Mouse (Mus musculus) embryonic facial prominence, embryonic 12.5 days (tissue): ENCODE results near the gene Nin. TPM values are rescaled to one million over a fixed set of nuclear protein-coding genes. Genes with fewer than 3 reads are reported as not detected.

Source experiments
- ATAC-seq: fragments of 200-750 bp; cut with Nextera tagmentation; 2 replicates; pipeline ENCODE4 v1.8.0; 2017; ENCODE audit not compliant: insufficient number of reproducible peaks, insufficient read depth, low FRiP score, low TSS enrichment
- H3K27ac ChIP-seq: fragments of 300-500 bp; sonication (generic); 2 replicates; pipeline ENCODE4 v1.5.1; 2016; ENCODE audit warnings: mild to moderate bottlenecking
- H3K27me3 ChIP-seq: fragments of 300-500 bp; sonication (generic); 2 replicates; pipeline ENCODE4 v1.6.1; 2016; ENCODE audit warnings: mild to moderate bottlenecking, moderate library complexity
- H3K36me3 ChIP-seq: fragments of 300-500 bp; sonication (generic); 2 replicates; pipeline ENCODE4 v1.6.1; 2016; ENCODE audit warnings: mild to moderate bottlenecking
- H3K4me1 ChIP-seq: fragments of 300-500 bp; sonication (generic); 2 replicates; pipeline ENCODE4 v1.6.1; 2016
- H3K4me2 ChIP-seq: fragments of 300-500 bp; sonication (generic); replicated peaks from 2 replicates; pipeline ENCODE4 v1.6.1; 2016; ENCODE audit warnings: mild to moderate bottlenecking, moderate library complexity
- H3K4me3 ChIP-seq: fragments of 300-500 bp; sonication (generic); 2 replicates; pipeline ENCODE4 v1.5.1; 2016; ENCODE audit warnings: mild to moderate bottlenecking
- H3K9ac ChIP-seq: fragments of 300-500 bp; sonication (generic); 2 replicates; pipeline ENCODE4 v1.6.1; 2016; ENCODE audit warnings: mild to moderate bottlenecking, moderate library complexity
- H3K9me3 ChIP-seq: fragments of 300-500 bp; sonication (generic); 2 replicates; pipeline ENCODE4 v1.6.1; 2016; ENCODE audit warnings: mild to moderate bottlenecking, moderate library complexity
- WGBS: fragments of 180-500 bp; shearing (Covaris S2); methylation state at CpG from one replicate; pipeline ENCODE4 v1.1.7; 2016; 5-methylcytosine and 5-hydroxymethylcytosine counted together
- polyA plus RNA-seq: library from polyadenylated mRNA; unstranded; fragments of >200 nt; fragmentation: Nextera tagmentation; extraction: Ambion mirVana; gene quantifications from 2 replicates; pipeline ENCODE4 v1.2.1, GENCODE M21; 2016

The Nin gene
- polyA plus RNA-seq, 1 experiment from 2014 or later = 11.5 TPM

DNA sequence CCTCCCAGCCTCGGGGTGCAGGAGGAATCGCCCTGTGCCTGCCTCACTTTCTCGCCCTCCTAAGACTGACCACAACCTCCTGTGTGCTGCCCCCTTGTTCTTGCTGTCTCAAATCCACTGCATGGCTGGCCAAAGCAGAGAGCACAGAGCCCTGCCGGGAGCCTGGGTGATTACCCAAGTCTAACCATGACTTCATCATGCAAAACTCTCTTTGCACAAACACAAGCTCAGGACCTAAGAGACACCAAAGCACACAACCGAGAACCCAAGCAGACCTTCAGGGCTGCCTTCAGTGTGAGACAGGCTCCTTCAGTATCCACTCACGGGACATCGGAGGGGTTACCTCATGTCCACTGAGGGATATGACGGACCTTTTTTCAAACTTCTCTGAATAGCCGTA lies 31.0 kb downstream of the Nin start:
- no peaks in the 10 kb centered on the region for H3K4me1 ChIP-seq
- no peak overlapping the region for H3K9ac ChIP-seq
- no peak overlapping the region for H3K4me3 ChIP-seq
- H3K36me3 ChIP-seq = 0 out of 2 replicates have a peak, but pooled peaks cover 5% of the 10 kb centered on the region
- no peaks in the 10 kb centered on the region for H3K9me3 ChIP-seq
- no peak overlapping the region for H3K27ac ChIP-seq
- 84% methylated on average over 9 of the region's 9 CpGs for whole genome bisulfite sequencing
- no peak for ATAC-seq
- H3K27me3 ChIP-seq = no peaks in the 10 kb centered on the region
- no peak overlapping the region for H3K4me2 ChIP-seq

DNA sequence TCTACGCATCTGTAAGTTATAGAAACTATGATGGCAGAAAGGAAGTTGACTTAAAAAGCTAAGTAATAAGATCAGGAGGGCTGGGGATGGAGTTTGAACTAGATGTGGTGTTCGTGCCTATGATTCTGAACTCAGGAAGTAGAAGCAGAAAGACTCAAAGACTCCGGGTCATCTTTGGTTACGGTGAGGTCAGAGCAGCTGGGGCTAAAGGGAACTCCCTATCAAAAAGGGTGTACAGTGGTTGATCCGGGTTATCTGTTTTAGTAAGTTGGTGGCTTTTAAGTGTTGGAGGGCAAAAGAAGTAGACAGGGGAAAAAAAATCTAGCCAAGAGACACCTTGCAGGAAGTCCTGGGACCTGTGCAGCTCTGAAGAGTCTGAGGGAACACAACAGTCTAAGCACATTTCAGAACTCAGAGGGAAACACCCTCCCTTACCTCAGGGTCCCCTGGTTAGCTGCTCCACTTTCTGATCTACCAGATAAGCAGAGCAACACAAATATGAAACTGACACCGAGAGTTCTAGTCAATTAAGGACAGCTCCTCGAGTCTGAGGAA lies 35.0 kb downstream of the Nin start:
- Histone ChIP-seq H3K4me1 (no peaks in the 10 kb centered on the region), H3K36me3 (0 out of 2 replicates have a peak, but pooled peaks cover 5% of the 10 kb centered on the region), H3K9me3 (no peaks in the 10 kb centered on the region), H3K4me3 (no peak overlapping the region), H3K27ac (no peak overlapping the region), H3K9ac (no peak overlapping the region), H3K27me3 (no peaks in the 10 kb centered on the region), H3K4me2 (no peak overlapping the region)
- no peak for ATAC-seq
- WGBS = 73% methylated on average over 7 of the region's 7 CpGs

DNA sequence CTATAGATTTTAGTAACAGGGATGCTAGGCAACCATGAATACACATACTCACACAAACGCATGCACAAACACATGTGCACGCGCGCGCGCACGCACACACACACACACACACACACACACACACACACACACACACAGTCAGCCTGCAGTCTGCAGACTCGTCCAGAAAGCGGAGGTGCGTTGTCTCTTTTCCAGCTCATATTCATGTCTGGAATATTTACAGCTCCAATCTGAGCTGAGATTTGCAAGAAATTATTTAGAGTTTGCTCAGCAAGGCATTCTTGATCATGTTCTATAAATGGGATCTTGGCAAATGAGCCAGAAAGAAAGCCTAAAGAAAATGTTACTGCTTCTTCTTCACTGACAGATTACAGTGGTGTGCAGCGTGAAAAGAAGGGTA lies 37.0 kb downstream of the Nin start:
- 93% methylated on average over 11 of the region's 11 CpGs for WGBS
- Histone ChIP-seq H3K4me3 (no peak overlapping the region), H3K27me3 (no peaks in the 10 kb centered on the region), H3K9me3 (no peaks in the 10 kb centered on the region), H3K9ac (no peak overlapping the region), H3K4me1 (no peaks in the 10 kb centered on the region), H3K36me3 (0 out of 2 replicates have a peak, but pooled peaks cover 5% of the 10 kb centered on the region), H3K4me2 (no peak overlapping the region), H3K27ac (no peak overlapping the region)
- no peak for ATAC-seq

DNA sequence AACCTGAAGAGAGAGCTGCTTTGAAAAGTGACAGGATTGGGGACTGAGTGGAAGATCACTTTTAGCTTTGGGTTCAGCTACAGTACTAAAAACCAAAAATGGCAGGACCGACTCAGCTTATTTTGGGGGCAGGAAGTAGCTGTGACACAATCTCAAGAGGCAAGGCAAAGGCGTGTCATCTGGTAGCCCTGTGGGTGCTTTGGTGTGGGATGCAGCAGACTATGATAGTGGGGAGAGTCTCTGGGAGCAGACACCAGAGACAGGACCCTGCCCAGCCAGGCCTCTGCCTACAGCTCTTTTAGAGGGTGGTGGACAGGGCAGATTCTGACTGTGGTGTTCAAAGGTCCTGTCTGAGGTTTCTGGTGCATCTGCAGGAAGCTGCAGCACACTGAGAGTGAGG lies 38.5 kb downstream of the Nin start:
- Histone ChIP-seq H3K27me3 (no peaks in the 10 kb centered on the region), H3K4me3 (no peak overlapping the region), H3K4me2 (no peak overlapping the region), H3K4me1 (peaks cover 11% of the 10 kb centered on the region), H3K36me3 (0 out of 2 replicates have a peak, but pooled peaks cover 5% of the 10 kb centered on the region), H3K27ac (no peak overlapping the region), H3K9ac (no peak overlapping the region), H3K9me3 (no peaks in the 10 kb centered on the region)
- ATAC-seq = no peak
- 82% methylated on average over 2 of the region's 2 CpGs for WGBS

DNA sequence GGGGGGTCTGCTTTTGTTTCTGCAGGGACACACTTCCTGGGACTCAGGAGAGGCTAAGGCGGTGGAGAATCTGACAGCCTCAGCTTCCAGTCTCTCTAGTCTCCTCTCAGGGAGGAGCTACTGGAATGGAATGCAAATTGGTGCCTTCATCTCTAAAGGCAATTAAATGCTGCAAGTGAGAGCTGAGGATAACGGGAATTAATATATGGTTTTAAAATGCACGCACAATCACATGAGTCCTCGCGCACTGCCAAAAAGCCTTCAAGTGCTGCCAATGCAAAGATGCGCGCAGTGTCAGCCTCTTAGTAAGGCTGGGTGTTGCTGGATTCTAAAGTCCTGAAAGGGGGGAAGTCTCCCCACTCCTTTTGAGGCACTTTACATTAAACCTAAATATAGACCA lies 42.6 kb downstream of the Nin start:
- 66% methylated on average over 7 of the region's 7 CpGs for WGBS
- Histone ChIP-seq H3K27ac (no peak overlapping the region), H3K36me3 (no peaks in the 10 kb centered on the region), H3K27me3 (no peaks in the 10 kb centered on the region), H3K9ac (no peak overlapping the region), H3K4me3 (no peak overlapping the region), H3K9me3 (no peaks in the 10 kb centered on the region), H3K4me1 (peaks cover 22% of the 10 kb centered on the region), H3K4me2 (no peak overlapping the region)
- no peak for ATAC-seq

DNA sequence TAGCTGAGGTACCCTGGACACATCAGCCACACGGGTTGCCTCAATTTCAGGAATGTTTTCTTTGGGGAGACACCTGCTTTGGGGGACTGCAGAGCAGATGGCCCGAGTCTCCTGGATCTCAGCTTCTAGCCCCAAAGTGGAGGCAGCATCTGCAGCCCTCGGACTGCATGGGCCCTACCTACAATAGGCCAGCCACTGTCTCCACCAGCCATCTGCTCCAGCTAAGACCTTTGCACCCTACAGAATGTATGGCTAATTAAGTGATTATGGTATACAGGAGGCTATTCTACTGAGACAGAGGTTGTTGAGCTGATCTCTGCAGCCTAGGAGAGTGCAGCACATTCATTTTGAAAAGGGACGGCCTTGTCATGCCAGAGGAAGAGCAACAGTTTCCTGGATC lies 43.2 kb downstream of the Nin start:
- 23% methylated on average over 4 of the region's 4 CpGs for WGBS
- no peak overlapping the region for H3K4me2 ChIP-seq
- H3K4me1 ChIP-seq = peaks cover 22% of the 10 kb centered on the region
- H3K9ac ChIP-seq = no peak overlapping the region
- ATAC-seq = no peak
- H3K27ac ChIP-seq = no peak overlapping the region
- H3K27me3 ChIP-seq = no peaks in the 10 kb centered on the region
- H3K4me3 ChIP-seq = no peak overlapping the region
- no peaks in the 10 kb centered on the region for H3K36me3 ChIP-seq
- no peaks in the 10 kb centered on the region for H3K9me3 ChIP-seq

DNA sequence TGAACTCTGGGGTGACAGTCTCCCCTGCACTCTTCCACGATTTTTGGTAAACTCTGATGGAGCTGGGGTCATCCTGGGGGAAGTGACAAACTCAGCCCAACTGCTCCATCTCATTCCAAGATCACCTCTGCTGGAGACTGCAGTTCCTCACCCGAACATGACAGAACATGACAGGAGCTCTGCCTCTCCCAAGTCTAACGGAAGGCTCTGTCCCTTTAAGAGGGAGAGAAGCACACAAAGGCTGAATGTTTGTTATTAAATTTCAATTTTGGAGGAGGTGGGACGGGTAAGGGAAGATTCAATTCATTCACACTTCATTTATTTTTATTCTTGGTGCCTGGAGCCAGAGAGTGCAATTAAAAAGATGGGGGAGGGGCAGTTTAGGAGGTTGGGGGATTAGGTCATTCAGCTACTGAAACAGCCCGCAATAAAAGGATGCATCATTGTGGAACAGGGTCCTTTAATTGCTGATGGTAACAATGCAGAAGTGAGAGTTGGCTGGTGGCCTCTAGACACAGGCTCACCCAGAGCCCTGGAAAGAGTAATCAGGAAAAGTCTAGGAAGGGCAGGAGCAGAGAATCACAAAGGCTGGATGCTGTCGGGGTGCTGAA lies 44.8 kb downstream of the Nin start:
- H3K27ac ChIP-seq = no peak overlapping the region
- no peak overlapping the region for H3K9ac ChIP-seq
- no peaks in the 10 kb centered on the region for H3K27me3 ChIP-seq
- no peak for ATAC-seq
- H3K36me3 ChIP-seq = no peaks in the 10 kb centered on the region
- no peaks in the 10 kb centered on the region for H3K9me3 ChIP-seq
- H3K4me1 ChIP-seq = peaks cover 22% of the 10 kb centered on the region
- no peak overlapping the region for H3K4me2 ChIP-seq
- 24% methylated on average over 6 of the region's 6 CpGs for WGBS
- no peak overlapping the region for H3K4me3 ChIP-seq

DNA sequence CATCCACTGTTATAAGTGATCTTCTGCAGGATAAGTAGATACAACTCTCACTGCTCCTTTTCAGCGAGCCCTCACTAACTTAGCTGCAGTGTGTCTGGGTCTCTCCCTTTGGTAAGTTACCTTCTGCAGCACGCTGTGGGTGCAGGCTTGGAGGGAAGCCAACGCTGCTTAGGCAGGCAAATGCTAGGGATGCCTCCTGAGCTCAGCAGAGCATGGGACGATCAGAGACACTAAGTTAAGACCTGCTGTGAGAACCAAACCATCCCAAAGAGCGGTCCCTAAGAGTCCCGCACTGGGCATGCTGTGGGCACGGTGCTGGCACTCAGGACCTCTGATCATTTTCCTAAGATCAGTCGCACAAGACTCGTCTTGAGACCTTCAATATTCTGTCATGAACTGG lies 45.7 kb downstream of the Nin start:
- WGBS = 78% methylated on average over 9 of the region's 9 CpGs
- Histone ChIP-seq H3K4me1 (peaks cover 22% of the 10 kb centered on the region), H3K4me2 (no peak overlapping the region), H3K27ac (no peak overlapping the region), H3K9ac (no peak overlapping the region), H3K4me3 (no peak overlapping the region), H3K27me3 (no peaks in the 10 kb centered on the region), H3K9me3 (no peaks in the 10 kb centered on the region), H3K36me3 (no peaks in the 10 kb centered on the region)
- no peak for ATAC-seq

DNA sequence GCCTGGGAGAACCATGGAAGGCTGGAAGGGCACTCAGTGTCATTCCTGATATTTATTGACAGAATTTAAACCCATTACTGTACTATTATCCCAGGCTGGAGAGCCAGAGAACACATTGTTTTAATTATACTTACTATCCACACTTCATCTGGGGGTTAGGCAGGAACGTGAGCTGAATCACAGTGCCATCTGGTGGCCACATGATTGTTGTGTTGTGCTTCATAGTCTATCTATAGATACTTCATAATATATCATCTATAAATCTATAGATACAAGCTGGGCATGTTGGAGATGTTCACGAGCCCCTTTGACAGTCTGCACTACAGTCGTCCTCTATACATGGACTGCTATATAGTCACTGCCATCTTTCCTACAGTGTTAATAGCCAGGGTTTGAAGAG lies 51.4 kb downstream of the Nin start:
- Histone ChIP-seq H3K4me1 (peaks cover 27% of the 10 kb centered on the region), H3K36me3 (peaks cover 9% of the 10 kb centered on the region; the same call in 1 of the 2 replicates), H3K9me3 (no peaks in the 10 kb centered on the region), H3K4me2 (no peak overlapping the region), H3K9ac (no peak overlapping the region), H3K27me3 (no peaks in the 10 kb centered on the region), H3K27ac (no peak overlapping the region), H3K4me3 (no peak overlapping the region)
- no peak for ATAC-seq
- WGBS = 25% methylated on average over 3 of the region's 3 CpGs

DNA sequence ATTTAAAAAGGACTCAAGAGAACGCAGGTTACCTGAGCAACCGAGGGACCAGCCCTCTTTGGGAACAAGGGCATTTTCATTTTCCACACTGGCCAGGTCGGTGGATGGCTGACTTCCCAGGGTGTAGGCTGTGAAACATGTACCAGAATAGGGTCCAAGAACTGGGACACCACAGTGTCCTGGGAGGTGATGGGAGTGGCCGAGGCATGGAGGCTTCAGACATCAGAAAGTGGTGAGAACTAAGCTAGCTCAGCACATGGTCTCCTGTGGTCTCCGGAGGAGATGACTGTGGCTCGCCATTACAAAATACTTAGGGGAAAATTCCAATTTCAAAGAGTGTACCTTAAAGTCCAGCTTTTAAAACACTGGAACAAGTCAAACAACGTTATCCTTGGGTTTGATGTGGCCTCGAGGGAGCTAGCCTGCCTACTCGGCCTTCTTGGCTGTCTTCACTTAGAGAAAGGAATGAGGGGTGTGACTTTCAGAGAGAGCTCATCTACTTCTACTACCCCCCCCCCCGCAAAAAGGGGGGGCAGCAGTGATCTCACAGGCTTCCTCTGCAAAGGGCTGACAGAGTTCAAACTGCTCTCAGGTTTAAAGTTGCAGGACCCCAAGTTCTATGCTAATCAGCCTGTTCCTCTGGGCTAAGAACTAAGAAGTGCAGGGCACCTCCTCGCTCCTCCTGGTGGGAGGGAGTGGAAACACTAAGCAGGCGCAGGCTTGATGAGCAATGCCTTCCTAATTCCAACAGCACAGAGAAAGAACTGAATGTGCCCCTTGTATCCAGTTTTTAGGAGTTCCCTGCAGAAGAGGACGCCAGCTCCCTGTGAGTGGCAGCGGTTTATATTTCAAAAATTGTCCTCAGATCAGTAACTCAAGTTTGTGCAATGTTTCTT lies 54.3 kb downstream of the Nin start:
- Histone ChIP-seq H3K27me3 (no peaks in the 10 kb centered on the region), H3K36me3 (peaks cover 31% of the 10 kb centered on the region), H3K4me3 (no peak overlapping the region), H3K4me2 (no peak overlapping the region), H3K9me3 (no peaks in the 10 kb centered on the region), H3K9ac (no peak overlapping the region), H3K4me1 (peaks cover 27% of the 10 kb centered on the region), H3K27ac (no peak overlapping the region)
- no peak for ATAC-seq
- WGBS = 47% methylated on average over 14 of the region's 14 CpGs

DNA sequence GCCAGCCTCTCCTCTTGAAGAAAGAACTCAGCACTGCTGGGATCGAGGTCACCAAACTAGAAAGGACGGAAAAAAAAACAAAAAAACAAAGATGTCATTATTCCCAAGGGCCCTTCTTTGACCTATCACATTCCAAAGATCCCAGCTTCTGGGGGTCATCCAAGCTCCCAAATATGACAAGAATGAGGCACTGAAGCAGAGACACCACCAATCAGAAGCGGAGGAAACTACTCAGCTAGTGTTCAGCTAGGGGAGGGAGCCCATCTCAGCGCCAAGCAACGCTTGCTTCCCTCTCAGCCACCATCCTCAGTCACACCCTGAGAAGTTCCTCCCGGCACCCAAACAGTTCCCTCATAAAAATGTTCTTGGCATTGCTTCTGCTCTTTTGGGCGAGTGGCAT lies 62.8 kb downstream of the Nin start:
- Histone ChIP-seq H3K4me2 (no peak overlapping the region), H3K36me3 (peaks cover 54% of the 10 kb centered on the region), H3K9me3 (no peaks in the 10 kb centered on the region), H3K27ac (no peak overlapping the region), H3K4me3 (no peak overlapping the region), H3K4me1 (no peaks in the 10 kb centered on the region), H3K27me3 (no peaks in the 10 kb centered on the region), H3K9ac (no peak overlapping the region)
- ATAC-seq = no peak
- 36% methylated on average over 7 of the region's 7 CpGs for WGBS

DNA sequence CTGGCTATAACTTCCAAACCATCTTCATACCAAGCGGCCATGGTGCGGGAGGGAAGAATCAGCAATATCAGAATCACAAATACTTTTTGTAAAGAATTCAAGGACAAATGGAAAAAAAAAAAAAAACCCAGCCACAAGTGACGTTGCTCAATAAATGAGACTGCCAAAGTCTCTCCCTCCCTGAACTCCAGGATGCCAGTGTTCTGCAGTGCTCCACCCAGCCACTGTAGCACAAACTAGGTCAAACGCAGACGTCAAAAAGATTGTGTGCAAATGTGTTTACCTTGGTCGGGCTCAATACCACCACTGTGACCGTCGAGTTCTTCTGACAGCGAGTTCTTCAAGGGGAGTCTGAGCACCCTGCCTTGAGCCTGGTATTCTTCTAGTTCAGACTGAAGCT lies 64.8 kb downstream of the Nin start:
- Histone ChIP-seq H3K4me3 (no peak overlapping the region), H3K27ac (no peak overlapping the region), H3K4me1 (no peaks in the 10 kb centered on the region), H3K9ac (no peak overlapping the region), H3K36me3 (peaks cover 50% of the 10 kb centered on the region), H3K27me3 (no peaks in the 10 kb centered on the region), H3K9me3 (no peaks in the 10 kb centered on the region), H3K4me2 (no peak overlapping the region)
- 85% methylated on average over 9 of the region's 9 CpGs for WGBS
- ATAC-seq = no peak
